Mouse (Mus musculus): ENCODE results near the gene Disc1.
A peak's percentile ranks its signal among the peaks of the same experiment; 100 is the strongest.

Disc1 gene

GRCm38 (mm10) chr8:125068146-125068905 lies 14.3 kb downstream of the Disc1 start:
- no peak for DNase-seq

DNA sequence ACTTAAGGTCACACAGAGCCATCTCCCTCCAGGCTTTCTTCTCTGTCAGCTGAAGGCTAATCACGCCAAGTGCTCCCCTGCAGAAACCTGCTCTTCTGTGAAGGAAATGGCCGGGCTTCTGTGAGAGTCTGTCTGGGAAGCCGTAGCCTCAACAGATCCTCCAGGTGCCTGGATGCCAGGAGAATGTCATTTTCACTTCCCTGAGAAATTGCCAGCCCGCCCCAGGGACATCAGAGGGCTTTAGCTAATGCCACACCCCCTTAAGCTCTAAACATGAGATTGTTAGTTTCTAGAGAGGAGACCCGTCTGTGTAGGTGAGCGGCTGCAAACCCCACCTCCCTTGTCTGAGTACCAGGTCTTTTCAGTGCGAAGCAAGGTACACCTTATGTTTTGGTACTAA lies 15.3 kb downstream of the Disc1 start:
- no peak for DNase-seq

DNA sequence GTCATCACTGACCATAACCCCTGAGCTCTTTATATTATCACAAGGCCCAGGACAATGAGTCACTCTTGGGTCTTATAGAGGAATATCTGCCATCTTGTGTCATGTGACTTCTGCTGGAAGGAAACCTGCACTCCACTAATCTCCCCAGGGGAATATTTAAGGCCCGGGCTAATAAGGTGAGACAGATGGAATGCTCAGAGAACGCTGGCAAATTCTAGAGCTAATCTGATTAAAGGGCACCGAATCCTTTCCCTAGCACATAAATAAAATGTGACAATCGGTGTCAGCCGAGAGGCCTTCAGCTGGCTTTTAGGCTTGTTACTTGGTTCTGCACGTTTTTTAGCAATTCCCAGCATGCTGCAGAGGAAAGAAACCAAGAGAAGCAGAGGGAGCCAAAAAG lies 15.7 kb downstream of the Disc1 start:
- DNase-seq = no peak

GRCm38 (mm10) chr8:125074141-125074540 lies 20.1 kb downstream of the Disc1 start:
- DNase-seq = no peak

DNA sequence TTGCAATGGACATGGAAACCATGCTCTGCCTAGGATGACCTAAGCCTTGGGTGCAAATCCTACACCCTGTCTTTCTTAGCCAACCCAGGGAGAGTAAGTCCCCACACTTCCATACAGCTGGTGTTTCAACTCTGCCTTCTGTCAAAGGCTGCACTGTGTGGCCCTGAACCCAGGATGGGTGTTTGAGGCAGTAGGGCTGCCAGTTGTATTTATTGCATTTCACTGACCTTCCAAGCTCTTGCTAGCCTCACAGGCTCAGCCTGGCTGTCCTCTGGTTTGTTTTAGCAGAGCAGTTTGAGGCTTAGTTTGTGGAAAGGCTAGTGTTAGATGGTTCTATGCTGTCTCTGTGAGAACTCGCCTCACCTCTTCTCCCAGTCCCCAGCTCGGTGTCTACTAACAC lies 20.6 kb downstream of the Disc1 start:
- DNase-seq = no peak

- DNase-seq = no peak
These were observed 21.4 kb downstream of the Disc1 start for GRCm38 (mm10) chr8:125075389-125075788.

- DNase-seq = no peak
These were observed 23.3 kb downstream of the Disc1 start for GRCm38 (mm10) chr8:125077326-125077725.

DNA sequence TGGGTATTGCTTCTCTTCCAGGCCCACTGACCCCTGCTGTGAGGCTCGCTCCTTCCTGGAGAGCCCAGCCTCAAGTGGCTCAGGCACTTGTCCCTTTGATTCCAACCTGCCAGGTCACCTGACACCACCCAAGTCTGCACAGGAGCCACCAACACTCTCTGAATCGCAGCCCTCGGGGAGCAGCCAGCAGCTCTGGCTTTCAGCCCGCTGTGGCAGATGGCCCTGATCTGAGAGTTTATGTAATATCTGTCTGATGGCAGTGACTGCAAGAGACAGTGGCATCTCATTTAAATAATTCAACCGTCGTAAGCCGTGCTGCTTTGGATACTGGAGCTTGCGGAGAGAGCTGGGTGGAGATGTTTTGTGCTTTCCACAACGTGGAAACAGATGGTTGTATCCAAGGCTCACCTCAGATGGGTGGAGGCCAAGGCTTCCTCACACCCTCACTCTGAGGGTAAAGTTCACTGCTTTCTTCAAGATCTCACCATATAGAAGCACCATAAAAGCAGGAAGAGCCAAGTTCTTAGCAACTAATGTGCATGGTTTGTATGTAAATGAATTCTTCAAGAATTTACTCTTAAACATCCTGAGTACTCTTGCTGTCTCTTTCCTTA lies 24.9 kb downstream of the Disc1 start:
- DNase-seq = peak; percentile 63

DNA sequence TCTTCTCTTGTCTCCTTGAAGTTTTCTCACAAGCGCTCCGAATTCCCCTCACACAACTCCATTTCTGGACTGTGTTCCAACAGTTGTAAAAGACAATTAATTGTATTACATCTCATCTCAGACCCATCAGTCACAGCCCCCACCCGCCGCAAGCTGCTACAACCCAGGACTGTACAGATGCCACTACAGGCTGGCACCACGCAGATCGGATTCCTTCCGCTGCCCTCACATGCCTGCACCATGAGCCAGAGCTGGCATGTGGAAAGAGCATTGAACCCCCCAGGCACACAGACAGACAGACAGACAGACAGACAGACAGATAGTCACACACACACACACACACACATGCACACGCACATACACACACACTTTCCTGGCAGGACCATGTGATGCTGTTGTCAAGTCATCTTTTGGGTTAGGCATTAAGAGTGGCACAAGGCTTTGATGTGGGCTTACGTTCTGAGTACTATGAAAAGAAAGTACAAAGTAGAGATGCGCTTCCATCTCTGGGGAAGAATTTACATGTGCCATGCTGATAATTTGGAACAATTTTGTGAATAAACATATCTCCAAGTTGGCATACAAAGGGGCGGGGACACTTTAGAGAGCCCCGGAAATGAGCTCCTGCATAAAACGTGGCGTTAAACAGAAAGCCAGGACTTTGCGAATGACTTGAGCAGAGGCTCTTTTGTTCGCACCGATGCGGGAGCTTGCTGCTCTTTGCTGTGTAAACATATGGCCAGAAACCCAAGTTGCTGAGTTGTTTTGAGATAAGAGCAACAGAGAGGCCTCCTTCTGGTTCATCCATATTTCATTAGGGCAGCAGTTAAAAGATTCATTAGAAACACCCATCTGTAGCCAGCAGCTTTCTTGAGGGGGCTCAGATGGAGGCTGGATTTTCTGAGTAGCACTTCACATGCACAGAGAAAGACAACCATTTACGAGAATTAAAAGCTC lies 26.7 kb downstream of the Disc1 start:
- no peak for DNase-seq

- DNase-seq = no peak
These were observed 29.8 kb downstream of the Disc1 start for GRCm38 (mm10) chr8:125083746-125084145.

GRCm38 (mm10) chr8:125084523-125084922 lies 30.5 kb downstream of the Disc1 start:
- DNase-seq = no peak

DNA sequence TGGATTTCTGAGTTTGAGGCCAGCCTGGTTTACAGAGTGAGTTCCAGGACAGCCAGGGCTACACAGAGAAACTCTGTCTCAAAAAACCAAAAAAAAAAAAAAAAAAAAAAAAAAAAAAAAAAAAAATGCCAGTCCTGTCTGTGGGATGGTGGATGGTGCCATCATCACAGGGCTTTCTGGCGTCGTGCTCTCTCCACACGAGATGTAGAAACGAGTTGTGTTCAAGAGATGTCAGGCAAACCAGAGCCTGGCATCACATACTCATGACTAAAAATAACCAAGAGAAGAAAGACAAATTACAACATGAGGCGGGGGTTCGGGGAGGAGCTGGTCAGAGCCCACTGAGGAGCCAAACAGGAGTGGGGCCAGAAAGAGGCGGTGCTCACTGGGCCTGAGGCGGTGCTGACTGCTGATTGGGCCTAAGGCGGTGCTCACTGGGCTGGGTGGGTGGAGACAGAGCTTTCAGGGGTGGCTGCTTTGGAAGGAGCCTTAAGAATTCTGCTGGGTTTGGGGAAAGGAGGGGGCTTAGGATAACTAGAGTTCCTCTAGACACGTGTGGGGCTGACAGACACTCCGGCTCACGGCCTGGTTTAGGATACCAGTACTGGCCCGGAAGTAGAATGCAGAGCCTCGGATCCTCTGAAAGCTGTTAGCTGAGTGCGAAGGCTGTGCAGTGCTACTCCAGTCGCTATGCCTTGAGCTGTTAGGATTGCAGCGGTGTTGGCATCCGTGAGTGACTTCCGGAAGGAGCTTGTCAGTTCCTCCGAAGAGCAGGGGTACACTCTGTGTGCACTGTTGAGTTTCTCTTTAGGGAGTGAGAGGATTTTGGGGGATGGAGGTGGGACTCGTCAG lies 37.1 kb downstream of the Disc1 start:
- DNase-seq = peak; percentile 46

- no peak for DNase-seq
These were observed 43.1 kb downstream of the Disc1 start for GRCm38 (mm10) chr8:125097140-125097539.

DNA sequence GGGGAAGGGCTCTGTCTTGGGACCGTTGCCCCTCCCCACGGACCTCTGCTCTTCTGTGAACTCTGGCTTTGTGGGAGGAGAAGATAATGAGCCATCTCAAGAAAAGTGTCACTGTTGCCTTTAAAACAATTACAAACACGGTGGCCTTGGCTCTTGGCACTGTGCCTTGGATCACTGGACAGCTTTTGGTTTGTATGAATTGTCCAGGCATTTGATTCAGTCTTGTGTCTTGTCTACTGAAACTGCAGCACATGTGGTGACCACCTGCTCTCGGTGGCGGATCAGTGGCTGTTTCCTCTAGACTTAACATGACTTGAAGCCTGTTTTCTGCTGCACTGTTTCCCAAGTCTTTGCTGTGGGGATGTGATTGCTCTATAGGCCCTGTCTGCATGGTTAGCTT lies 44.1 kb downstream of the Disc1 start:
- no peak for DNase-seq

DNA sequence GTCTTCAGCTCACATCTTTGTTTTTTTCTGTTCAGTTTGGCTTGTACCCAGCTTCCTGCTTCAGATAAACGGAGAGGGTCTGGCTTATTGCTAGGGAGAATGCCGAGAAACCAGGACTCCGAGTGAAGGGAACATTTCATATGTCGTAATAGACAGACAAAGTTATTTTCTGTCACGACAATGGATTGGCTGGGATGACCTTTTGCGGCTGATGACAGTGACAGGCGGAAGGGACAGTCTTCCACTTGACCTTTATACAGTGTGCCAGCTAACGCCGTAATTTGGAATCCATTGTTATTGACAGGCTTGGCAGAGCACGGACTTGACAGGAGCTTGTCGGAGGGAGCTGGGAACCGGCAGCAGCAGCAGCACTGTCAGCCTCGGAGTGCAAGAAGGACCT lies 48.3 kb downstream of the Disc1 start:
- DNase-seq = no peak

DNA sequence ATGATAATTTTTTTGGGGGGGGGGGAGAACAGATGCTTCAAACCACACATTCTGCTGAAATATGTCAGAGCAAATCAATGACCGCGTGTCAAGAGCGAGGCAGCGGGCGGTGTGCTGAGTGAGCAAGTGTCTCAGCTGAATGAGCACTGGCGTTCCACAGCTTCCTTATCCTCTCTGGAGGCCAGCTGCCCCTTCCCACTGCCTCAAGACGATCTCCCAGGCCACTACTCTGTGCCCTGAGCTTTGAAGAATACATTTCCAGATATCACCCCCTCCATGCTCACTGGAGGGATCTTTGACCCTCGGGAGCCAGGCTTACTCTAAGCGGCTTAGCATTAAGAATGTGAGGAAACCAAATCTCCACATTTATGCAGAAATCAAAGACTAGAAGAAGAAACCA lies 59.2 kb downstream of the Disc1 start:
- DNase-seq = no peak

DNA sequence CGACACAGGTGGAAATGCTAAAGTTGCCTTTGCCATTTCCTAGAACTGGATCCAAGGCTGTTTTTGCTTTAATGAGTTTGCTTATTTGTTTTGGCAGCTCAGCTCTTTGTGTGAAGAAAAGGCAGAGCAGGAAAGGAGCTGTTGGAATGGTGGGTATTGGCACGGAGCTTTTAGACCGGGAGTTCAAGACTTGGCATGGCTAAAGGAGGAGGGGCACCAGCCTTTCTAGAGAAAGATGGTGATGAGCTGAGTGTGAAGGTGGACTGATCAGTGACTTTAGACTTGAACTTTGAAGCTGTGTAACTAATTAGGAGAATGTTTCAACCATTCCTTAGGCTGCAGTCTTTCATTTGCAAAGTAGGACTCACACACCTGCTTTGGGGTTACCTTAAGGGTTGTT lies 59.8 kb downstream of the Disc1 start:
- DNase-seq = no peak

DNA sequence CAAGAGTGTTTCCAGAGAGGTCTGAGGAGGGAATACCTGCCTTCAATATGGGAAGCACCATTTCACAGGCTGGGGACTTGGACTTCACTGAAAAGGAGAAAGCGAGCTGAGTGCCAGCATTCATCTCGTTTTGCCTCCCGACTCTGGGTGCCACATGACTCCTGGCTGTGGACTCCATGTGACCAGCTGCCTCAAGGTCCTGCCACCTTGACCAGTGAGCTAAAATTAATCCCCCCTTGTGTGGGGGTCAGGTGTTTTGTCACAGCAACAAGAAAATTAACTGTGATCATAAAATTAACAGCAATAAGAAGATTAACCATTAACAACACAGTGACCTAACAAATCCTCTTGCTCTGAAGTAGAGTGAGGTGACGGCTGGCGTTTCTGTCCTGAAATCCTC lies 61.3 kb downstream of the Disc1 start:
- DNase-seq = no peak

DNA sequence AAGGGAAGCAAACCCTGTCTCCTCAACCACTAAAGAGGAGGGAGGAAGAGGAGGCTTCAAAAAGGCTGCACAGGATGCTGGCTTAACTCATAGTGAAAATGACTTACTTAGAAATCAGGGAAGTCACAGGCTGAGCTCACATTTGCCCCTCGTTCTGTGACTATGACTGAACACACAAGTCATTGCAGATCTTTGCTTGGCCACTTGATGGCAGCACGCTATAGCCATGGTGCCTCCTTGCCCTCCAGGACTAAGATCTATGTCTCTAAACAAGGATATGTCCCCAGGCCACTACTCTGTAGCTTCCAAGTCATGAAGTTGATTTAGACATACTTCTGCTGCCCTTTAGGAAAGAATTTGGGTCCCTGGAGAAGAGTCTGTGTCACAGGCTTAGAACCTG lies 62.6 kb downstream of the Disc1 start:
- DNase-seq = peak; percentile 52

DNA sequence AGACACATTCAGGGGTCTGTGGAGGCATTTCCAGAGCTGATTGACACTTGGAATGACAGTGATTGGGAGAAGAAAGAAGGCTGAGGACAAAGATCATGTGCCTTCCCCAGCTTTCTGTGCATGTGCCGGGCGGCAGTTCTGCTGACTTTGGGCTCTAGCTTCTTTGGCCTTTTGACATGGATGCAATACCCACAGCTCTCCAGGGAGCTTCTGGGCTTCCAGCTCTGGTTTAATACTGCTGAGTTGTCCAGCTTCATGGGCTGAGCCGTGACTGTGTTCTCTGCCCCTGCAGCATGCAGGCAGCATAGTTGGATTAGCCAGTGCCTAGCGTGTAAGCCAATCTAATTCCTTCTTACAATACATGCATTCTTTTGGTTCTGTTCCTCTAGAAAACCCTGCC lies 72.5 kb downstream of the Disc1 start:
- DNase-seq = no peak

DNA sequence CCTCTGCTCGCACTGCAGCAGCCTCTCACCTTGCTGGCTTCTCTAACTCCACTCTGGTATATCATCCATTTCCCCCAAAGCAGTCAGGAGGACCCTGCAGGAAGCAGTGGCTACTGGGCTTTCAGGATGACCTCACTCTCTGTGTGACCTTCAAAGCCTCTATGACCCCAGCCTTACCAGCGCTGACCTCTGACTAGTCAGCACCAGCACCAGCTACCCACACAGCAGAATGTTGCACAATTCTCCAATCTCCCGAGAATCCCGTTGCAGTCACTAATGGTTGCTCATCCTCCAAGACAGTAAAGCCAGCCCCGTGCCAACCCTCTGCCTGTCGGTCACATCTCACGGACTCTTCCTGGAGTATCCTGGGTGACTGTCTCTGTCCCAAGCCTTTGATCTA lies 73.6 kb downstream of the Disc1 start:
- DNase-seq = no peak

DNA sequence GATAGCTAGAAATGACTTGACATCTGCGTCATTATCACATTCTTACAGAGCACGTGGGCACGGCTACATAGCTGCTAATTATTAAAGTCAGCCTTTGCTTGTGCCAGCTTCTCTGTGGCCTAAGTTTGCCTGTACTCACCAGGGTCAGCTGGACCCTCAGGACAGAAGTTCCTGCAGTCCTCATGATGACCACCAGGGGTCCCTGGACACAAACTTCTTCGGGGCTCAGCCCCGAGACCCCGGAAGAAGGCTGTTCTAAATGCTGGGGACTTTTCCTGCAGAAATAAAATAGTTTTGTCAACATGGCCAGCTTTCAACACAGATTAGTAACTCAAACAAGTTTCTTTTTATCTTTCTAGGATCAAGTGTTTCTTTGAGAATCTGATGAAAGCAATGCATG lies 74.3 kb downstream of the Disc1 start:
- DNase-seq = peak; percentile 46

DNA sequence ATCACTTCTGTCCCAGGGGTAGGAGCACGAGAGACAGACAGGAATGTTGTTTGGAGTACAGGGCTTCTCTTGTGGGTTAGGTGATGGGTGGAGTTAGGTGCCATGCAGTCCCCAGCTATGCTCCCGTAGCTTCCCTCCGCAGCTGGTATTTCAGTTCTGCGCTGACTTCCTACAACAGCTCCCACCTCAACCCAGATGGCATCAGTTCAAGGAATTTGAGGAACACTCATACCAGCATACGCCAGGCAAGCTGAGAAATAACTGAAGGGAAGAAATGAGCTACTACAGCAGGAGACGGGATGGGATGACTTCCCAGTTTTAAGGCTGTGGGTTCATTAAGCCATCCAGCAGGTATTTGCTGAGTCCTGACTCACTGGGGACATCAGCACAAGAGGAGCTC lies 76.8 kb downstream of the Disc1 start:
- no peak for DNase-seq

Data from right cerebral cortex, postnatal 4 days (tissue).